Mouse (Mus musculus): ENCODE results near the gene Coq10a.

GRCm38 (mm10) chr10:128336597-128336996 is 32.2 kb downstream of the Coq10a start:
- no peak for TF ChIP-seq CTCF (IDR thresholded peaks at IDR 0.05; ENCODE audit: low read depth)
- peak; percentile 85 for TF ChIP-seq EP300 (IDR thresholded peaks at IDR 0.05; ENCODE audit: low read depth)
